Mouse (Mus musculus): ENCODE measurements around the gene Olfr1173. TPM values are rescaled to one million over a fixed set of nuclear protein-coding genes. Genes with fewer than 3 reads are reported as not detected.

Olfr1173 gene
- not detected in 2 replicates for polyA plus RNA-seq (2012; rRNA removed)

- H3K27me3 ChIP-seq (ENCODE audit: control insufficient read depth, insufficient read depth, low read length) = no peaks in the 10 kb centered on the region
- H3K4me3 ChIP-seq (ENCODE audit: extremely low read depth, insufficient read depth, insufficient read length) = no peak within 1 kb of the TSS
- H3K4me1 ChIP-seq (ENCODE audit: control insufficient read depth, insufficient read depth, insufficient read length) = no peaks in the 10 kb centered on the region
- no peak for DNase-seq (ENCODE audit: low read depth in 1 of 2, low spot score in 2 of 2)
- H3K36me3 ChIP-seq (ENCODE audit: control insufficient read depth, insufficient read depth, low read length) = no peaks in the 10 kb centered on the region
- no peak within 1 kb of the TSS for H3K27ac ChIP-seq (ENCODE audit: insufficient read depth, low read length)
- no peak for TF ChIP-seq POLR2A (IDR thresholded peaks at IDR 0.05; ENCODE audit: low read depth, low read length)
- TF ChIP-seq CTCF (IDR thresholded peaks at IDR 0.05; ENCODE audit: extremely low read depth, insufficient read depth, insufficient read length, insufficient replicate concordance) = no peak
Observed at GRCm38 (mm10) chr2:88279775-88280174, at the start of gene Olfr1173. Gene Olfr1173, minus strand, starts transcription at chr2:88279875.

GRCm38 (mm10) chr2:88327115-88327514 lies 47.4 kb upstream of the Olfr1173 start, which contains the start of gene Olfr1175-ps:
Gene Olfr1175-ps, minus strand, starts transcription at chr2:88327215.
- no peaks in the 10 kb centered on the region for H3K4me1 ChIP-seq (ENCODE audit: control insufficient read depth, insufficient read depth, insufficient read length)
- H3K27me3 ChIP-seq (ENCODE audit: control insufficient read depth, insufficient read depth, low read length) = no peaks in the 10 kb centered on the region
- 88% methylated on average over 2 of the region's 2 CpGs for WGBS
- DNase-seq (ENCODE audit: low read depth in 1 of 2, low spot score in 2 of 2) = no peak
- no peak for TF ChIP-seq CTCF (IDR thresholded peaks at IDR 0.05; ENCODE audit: extremely low read depth, insufficient read depth, insufficient read length, insufficient replicate concordance)
- TF ChIP-seq POLR2A (IDR thresholded peaks at IDR 0.05; ENCODE audit: low read depth, low read length) = no peak
- H3K27ac ChIP-seq (ENCODE audit: insufficient read depth, low read length) = no peak within 1 kb of the TSS
- H3K36me3 ChIP-seq (ENCODE audit: control insufficient read depth, insufficient read depth, low read length) = no peaks in the 10 kb centered on the region
- H3K4me3 ChIP-seq (ENCODE audit: extremely low read depth, insufficient read depth, insufficient read length) = no peak within 1 kb of the TSS

- no peaks in the 10 kb centered on the region for H3K27me3 ChIP-seq (ENCODE audit: control insufficient read depth, insufficient read depth, low read length)
- no peak within 1 kb of the TSS for H3K4me3 ChIP-seq (ENCODE audit: extremely low read depth, insufficient read depth, insufficient read length)
- DNase-seq (ENCODE audit: low read depth in 1 of 2, low spot score in 2 of 2) = no peak
- no peaks in the 10 kb centered on the region for H3K4me1 ChIP-seq (ENCODE audit: control insufficient read depth, insufficient read depth, insufficient read length)
- WGBS = 87% methylated on average over 4 of the region's 4 CpGs
- H3K36me3 ChIP-seq (ENCODE audit: control insufficient read depth, insufficient read depth, low read length) = no peaks in the 10 kb centered on the region
- no peak within 1 kb of the TSS for H3K27ac ChIP-seq (ENCODE audit: insufficient read depth, low read length)
- TF ChIP-seq POLR2A (IDR thresholded peaks at IDR 0.05; ENCODE audit: low read depth, low read length) (no peak), CTCF (IDR thresholded peaks at IDR 0.05; ENCODE audit: extremely low read depth, insufficient read depth, insufficient read length, insufficient replicate concordance) (no peak)
Observed at GRCm38 (mm10) chr2:88315035-88315434, 35.4 kb upstream of the Olfr1173 start, which contains the start of gene Olfr1174-ps. Gene Olfr1174-ps, minus strand, starts transcription at chr2:88315135.

GRCm38 (mm10) chr2:88228234-88228633 lies 51.4 kb downstream of the Olfr1173 start, which contains the start of gene Olfr1170:
Gene Olfr1170, minus strand, starts transcription at chr2:88228334.
- H3K4me1 ChIP-seq (ENCODE audit: control insufficient read depth, insufficient read depth, insufficient read length) = no peaks in the 10 kb centered on the region
- H3K36me3 ChIP-seq (ENCODE audit: control insufficient read depth, insufficient read depth, low read length) = no peaks in the 10 kb centered on the region
- no peak for TF ChIP-seq CTCF (IDR thresholded peaks at IDR 0.05; ENCODE audit: extremely low read depth, insufficient read depth, insufficient read length, insufficient replicate concordance)
- TF ChIP-seq POLR2A (IDR thresholded peaks at IDR 0.05; ENCODE audit: low read depth, low read length) = no peak
- H3K27ac ChIP-seq (ENCODE audit: insufficient read depth, low read length) = no peak within 1 kb of the TSS
- H3K4me3 ChIP-seq (ENCODE audit: extremely low read depth, insufficient read depth, insufficient read length) = no peak within 1 kb of the TSS
- H3K27me3 ChIP-seq (ENCODE audit: control insufficient read depth, insufficient read depth, low read length) = no peaks in the 10 kb centered on the region
- DNase-seq (ENCODE audit: low read depth in 1 of 2, low spot score in 2 of 2) = no peak
- WGBS = 84% methylated on average over 1 of the region's 1 CpGs

Other genes with a start within 250 kb of the Olfr1173 start
- gene Olfr73, start 242.2 kb downstream of the Olfr1173 start, polyA plus RNA-seq (2012; rRNA removed) = not detected in 2 replicates
- gene Olfr1162, start 228.7 kb downstream of the Olfr1173 start, polyA plus RNA-seq (2012; rRNA removed) = not detected in 2 replicates
- gene Olfr1163, start 208.0 kb downstream of the Olfr1173 start, polyA plus RNA-seq (2012; rRNA removed) = not detected in 2 replicates
- not detected in 2 replicates for gene Olfr1164, start 185.9 kb downstream of the Olfr1173 start, polyA plus RNA-seq (2012; rRNA removed)
- gene Olfr1166, start 151.6 kb downstream of the Olfr1173 start, polyA plus RNA-seq (2012; rRNA removed) = not detected in 2 replicates
- not detected in 2 replicates for gene Olfr1167, start 124.7 kb downstream of the Olfr1173 start, polyA plus RNA-seq (2012; rRNA removed)
- not detected in 2 replicates for gene Olfr1168, start 98.0 kb downstream of the Olfr1173 start, polyA plus RNA-seq (2012; rRNA removed)
- gene Olfr1170, start 51.5 kb downstream of the Olfr1173 start, polyA plus RNA-seq (2012; rRNA removed) = not detected in 2 replicates
- not detected in 2 replicates for gene Olfr1174-ps, start 35.3 kb upstream of the Olfr1173 start, polyA plus RNA-seq (2012; rRNA removed)
- not detected in 2 replicates for gene Olfr1175-ps, start 47.3 kb upstream of the Olfr1173 start, polyA plus RNA-seq (2012; rRNA removed)
- gene Olfr1176, start 56.8 kb upstream of the Olfr1173 start, polyA plus RNA-seq (2012; rRNA removed) = not detected in 2 replicates
- gene Olfr1177-ps, start 66.6 kb upstream of the Olfr1173 start, polyA plus RNA-seq (2012; rRNA removed) = not detected in 2 replicates
- gene Olfr1178, start 107.2 kb upstream of the Olfr1173 start, polyA plus RNA-seq (2012; rRNA removed) = not detected in 2 replicates
- not detected in 2 replicates for gene Olfr1179, start 126.6 kb upstream of the Olfr1173 start, polyA plus RNA-seq (2012; rRNA removed)
- gene Olfr1180, start 139.3 kb upstream of the Olfr1173 start, polyA plus RNA-seq (2012; rRNA removed) = not detected in 2 replicates
- gene Olfr1181, start 146.3 kb upstream of the Olfr1173 start, polyA plus RNA-seq (2012; rRNA removed) = not detected in 2 replicates
- not detected in 2 replicates for gene Gm13757, start 169.3 kb upstream of the Olfr1173 start, polyA plus RNA-seq (2012; rRNA removed)
- not detected in 2 replicates for gene Olfr1183, start 175.0 kb upstream of the Olfr1173 start, polyA plus RNA-seq (2012; rRNA removed)
- gene Olfr1184, start 203.7 kb upstream of the Olfr1173 start, polyA plus RNA-seq (2012; rRNA removed) = not detected in 2 replicates
- not detected in 2 replicates for gene Olfr1185-ps1, start 213.4 kb upstream of the Olfr1173 start, polyA plus RNA-seq (2012; rRNA removed)
- gene Olfr1186, start 238.7 kb upstream of the Olfr1173 start, polyA plus RNA-seq (2012; rRNA removed) = not detected in 2 replicates

Measured in spleen, adult 2 months (tissue).